Mouse (Mus musculus) regulatory T cell (primary cell): ENCODE measurements around the gene Chit1.

Experiments
- in situ Hi-C: fragments of 300-600 bp; cut with MboI, MseI; formaldehyde crosslinking; loops from one replicate; pipeline ENCODE4 v1.15.1; 2025; ENCODE audit warnings: high pct_unique_total_duplicates

Chit1 gene

GRCm38 (mm10) chr1:134097956-134098725 is 12.9 kb upstream of the Chit1 start:
- in situ Hi-C loops: no loop called here

GRCm38 (mm10) chr1:134098726-134099515 is 12.1 kb upstream of the Chit1 start:
- in situ Hi-C loops: no loop called here

GRCm38 (mm10) chr1:134099516-134100235 is 11.4 kb upstream of the Chit1 start:
- in situ Hi-C loops: no loop called here

GRCm38 (mm10) chr1:134100401-134100800 is 10.6 kb upstream of the Chit1 start:
- in situ Hi-C loops: no loop called here

GRCm38 (mm10) chr1:134100928-134101327 is 10.1 kb upstream of the Chit1 start:
- in situ Hi-C loops: no loop called here

- in situ Hi-C loops: no loop called here
Measured at GRCm38 (mm10) chr1:134101593-134101992, 9.4 kb upstream of the Chit1 start.

- in situ Hi-C loops: no loop called here
Measured at GRCm38 (mm10) chr1:134103861-134104260, 7.2 kb upstream of the Chit1 start.

- in situ Hi-C loops: loop anchor here (5.0 kb wide), 2 partner anchors 48 to 193 kb away; no protein-coding TSS in a partner anchor
Measured at GRCm38 (mm10) chr1:134105043-134105763, 5.8 kb upstream of the Chit1 start.

GRCm38 (mm10) chr1:134105764-134106430 is 5.1 kb upstream of the Chit1 start:
- in situ Hi-C loops: loop anchor here (5.0 kb wide), 2 partner anchors 49 to 194 kb away; no protein-coding TSS in a partner anchor

GRCm38 (mm10) chr1:134106719-134107118 is 4.3 kb upstream of the Chit1 start:
- in situ Hi-C loops: loop anchor here (5.0 kb wide), 2 partner anchors 49 to 194 kb away; no protein-coding TSS in a partner anchor

- in situ Hi-C loops: loop anchor here (5.0 kb wide), 2 partner anchors 50 to 195 kb away; no protein-coding TSS in a partner anchor
Measured at GRCm38 (mm10) chr1:134107777-134108176, 3.3 kb upstream of the Chit1 start.

GRCm38 (mm10) chr1:134110015-134110414 is 1.0 kb upstream of the Chit1 start:
- in situ Hi-C loops: no loop called here

GRCm38 (mm10) chr1:134110449-134110848 is 593 bp upstream of the Chit1 start:
- in situ Hi-C loops: no loop called here

- in situ Hi-C loops: no loop called here
Measured at GRCm38 (mm10) chr1:134113560-134113959, 2.5 kb downstream of the Chit1 start.

GRCm38 (mm10) chr1:134114018-134114417 is 3.0 kb downstream of the Chit1 start:
- in situ Hi-C loops: no loop called here

- in situ Hi-C loops: no loop called here
Measured at GRCm38 (mm10) chr1:134114730-134115129, 3.7 kb downstream of the Chit1 start.

- in situ Hi-C loops: no loop called here
Measured at GRCm38 (mm10) chr1:134115424-134115823, 4.4 kb downstream of the Chit1 start.

GRCm38 (mm10) chr1:134117110-134117509 is 6.1 kb downstream of the Chit1 start:
- in situ Hi-C loops: no loop called here

- in situ Hi-C loops: no loop called here
Measured at GRCm38 (mm10) chr1:134120179-134120578, 9.1 kb downstream of the Chit1 start.

GRCm38 (mm10) chr1:134122195-134122594 is 11.2 kb downstream of the Chit1 start:
- in situ Hi-C loops: no loop called here

GRCm38 (mm10) chr1:134133316-134133715 is 22.3 kb downstream of the Chit1 start:
- in situ Hi-C loops: no loop called here
